20 mouse cellular contexts compared by ENCODE assay signal in genomic region chr8:48835745-48836144, GRCm38 (mm10). TPM values are rescaled to one million over a fixed set of nuclear protein-coding genes. Genes with fewer than 3 reads are reported as not detected.
DNase-seq lines count a peak whose midpoint lies in the region; ATAC-seq lines count a peak whose summit lies in the region.
"Had no signal": no experiment of that assay in that cellular context is flagged by ENCODE, and none has a peak within 500 bp of the region (broad histone marks: within the 10 kb centered on the region; RNA-seq: fewer than 3 reads in every experiment).

No protein-coding gene starts in this region.

- no peak overlapping the region for H3K4me2 ChIP-seq in midbrain, embryonic 12.5 days (replicated peaks)
- H3K4me2 ChIP-seq: forebrain, embryonic 15.5 days; heart, embryonic 11.5 days; hindbrain, embryonic 12.5 days; hindbrain, embryonic 15.5 days had no signal

- H3K9me3 ChIP-seq in midbrain, embryonic 12.5 days, result no peaks in the 10 kb centered on the region
- H3K9me3 ChIP-seq in midbrain, embryonic 10.5 days (replicated peaks), result no peaks in the 10 kb centered on the region
- H3K9me3 ChIP-seq: forebrain, embryonic 10.5 days; forebrain, embryonic 15.5 days; hindbrain, embryonic 12.5 days; hindbrain, embryonic 15.5 days had no signal

- peak; percentile 58 for DNase-seq in embryo, embryonic 10 days (ENCODE audit: low spot score)
- no peak for DNase-seq in embryo, embryonic 9.5 days (ENCODE audit: extremely low spot score)
- no peak for DNase-seq in midbrain, embryonic 10.5 days (ENCODE audit: low spot score)
- peak; percentile 12 for DNase-seq in ZHBTc4 (ENCODE audit: low read depth, low spot score)
- peak; percentile 33 for DNase-seq in forelimb bud, embryonic 11.5 days (ENCODE audit: low read depth, low spot score)
- no peak for DNase-seq in kidney, postnatal 10 days
- DNase-seq: adrenal gland, postnatal 10 days; adrenal gland, postnatal 36 days; cerebellum, adult 18-20 months; cerebellum, adult 9-10 months; cerebellum, postnatal 14 days; gastrocnemius, postnatal 10 days; gastrocnemius, postnatal 36 days; heart, adult 11 months had no signal

- 0 out of 2 replicates have a peak, but pooled peaks have one; percentile 38 for ATAC-seq in midbrain, embryonic 12.5 days (ENCODE audit: low FRiP score, low read depth)
- ATAC-seq: forebrain, embryonic 15.5 days had no signal

- WGBS in midbrain, embryonic 12.5 days, result 48% methylated on average over 2 of the region's 2 CpGs
- 59% methylated on average over 2 of the region's 2 CpGs for WGBS in midbrain, embryonic 10.5 days

- H3K27me3 ChIP-seq in midbrain, embryonic 12.5 days, result peaks cover 4% of the 10 kb centered on the region; the same call in 1 of the 2 replicates
- H3K27me3 ChIP-seq in midbrain, embryonic 10.5 days (ENCODE audit: low read depth, poor library complexity, severe bottlenecking), result peaks cover 6% of the 10 kb centered on the region; the same call in 1 of the 2 replicates
- H3K27me3 ChIP-seq: forebrain, embryonic 15.5 days; hindbrain, embryonic 12.5 days had no signal

- H3K4me3 ChIP-seq in midbrain, embryonic 12.5 days, result no peak overlapping the region
- no peak overlapping the region for H3K4me3 ChIP-seq in midbrain, embryonic 10.5 days
- H3K4me3 ChIP-seq: forebrain, embryonic 10.5 days; forebrain, embryonic 15.5 days; hindbrain, embryonic 12.5 days; hindbrain, embryonic 15.5 days had no signal

- H3K27ac ChIP-seq in midbrain, embryonic 12.5 days (replicated peaks), result no peak overlapping the region
- no peak overlapping the region for H3K27ac ChIP-seq in midbrain, embryonic 10.5 days (replicated peaks)
- H3K27ac ChIP-seq: forebrain, embryonic 10.5 days; forebrain, embryonic 15.5 days; hindbrain, embryonic 12.5 days; hindbrain, embryonic 15.5 days had no signal

- peaks cover 9% of the 10 kb centered on the region for H3K4me1 ChIP-seq in midbrain, embryonic 12.5 days
- H3K4me1 ChIP-seq in midbrain, embryonic 10.5 days, result peaks cover 46% of the 10 kb centered on the region
- H3K4me1 ChIP-seq: forebrain, embryonic 15.5 days; hindbrain, embryonic 15.5 days had no signal

- no peaks in the 10 kb centered on the region for H3K36me3 ChIP-seq in midbrain, embryonic 12.5 days
- no peaks in the 10 kb centered on the region for H3K36me3 ChIP-seq in midbrain, embryonic 10.5 days
- H3K36me3 ChIP-seq: forebrain, embryonic 10.5 days; forebrain, embryonic 15.5 days; hindbrain, embryonic 12.5 days; hindbrain, embryonic 15.5 days had no signal

- no peak overlapping the region for H3K9ac ChIP-seq in midbrain, embryonic 12.5 days (replicated peaks)
- H3K9ac ChIP-seq: forebrain, embryonic 15.5 days; hindbrain, embryonic 12.5 days; hindbrain, embryonic 15.5 days had no signal

RNA-seq across cellular contexts. Expression of gene Tenm3, which starts 8.0 kb away (rescaled TPM):
- 63.9 and 75.9 TPM in 2 replicates for polyA plus RNA-seq in midbrain, embryonic 12.5 days (2016; fragmentation: Nextera tagmentation; extraction: Ambion mirVana)
- 33.6 and 38.5 TPM in 2 replicates for polyA plus RNA-seq in midbrain, embryonic 10.5 days (2016; fragmentation: Nextera tagmentation; extraction: Ambion mirVana)

Comparison
In these comparisons a context has a peak if more than half of its experiments do, and no peak if none do; other contexts are left out.
1. DNase-seq: peak in embryo, embryonic 10 days (single experiment), ZHBTc4 (single experiment) and forelimb bud, embryonic 11.5 days (single experiment); none in embryo, embryonic 9.5 days (single experiment), midbrain, embryonic 10.5 days (single experiment) and kidney, postnatal 10 days (single experiment).